Mouse (Mus musculus): ENCODE measurements at regions not wholly inside any gene's neighbourhood (a gene's known extent, or its start where the extent isn't known, plus 50 kb on each side); places are given as distances from the start of the nearest gene placed in this dataset.

DNA sequence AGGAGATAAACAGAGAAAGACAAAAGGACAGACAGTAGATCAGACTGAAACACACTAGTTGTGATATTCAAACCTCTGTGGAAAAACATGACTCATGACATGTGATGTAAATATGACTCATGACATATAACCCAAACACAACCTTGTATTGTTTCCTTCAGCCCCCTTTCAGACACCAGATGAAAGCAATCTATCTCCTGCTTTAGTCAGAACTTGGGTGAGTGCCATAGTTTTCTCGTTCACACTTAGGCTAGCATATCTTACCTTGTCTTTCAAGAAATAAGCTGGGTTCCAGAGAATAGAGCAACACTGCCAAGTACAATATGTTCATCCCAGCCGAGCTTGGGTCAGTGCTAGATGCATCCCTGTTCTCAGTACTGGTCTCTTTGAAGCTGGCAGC is 107.9 kb upstream of the Palmd start:
- TF ChIP-seq POLR2A (IDR thresholded peaks at IDR 0.05; ENCODE audit: extremely low read depth, insufficient read depth, low read length): no peak
- no peak for TF ChIP-seq CTCF (IDR thresholded peaks at IDR 0.05; ENCODE audit: low read depth, low read length)

Data from liver, adult 2 months (tissue).